Mouse (Mus musculus) MN1 (cell line): ENCODE results near the gene Mprip.

Experiments used
- DNase-seq: peaks from one replicate; pipeline ENCODE4 v3.0.0-alpha.2; 2016; ENCODE audit warnings: low spot score

Gene Mprip

DNA sequence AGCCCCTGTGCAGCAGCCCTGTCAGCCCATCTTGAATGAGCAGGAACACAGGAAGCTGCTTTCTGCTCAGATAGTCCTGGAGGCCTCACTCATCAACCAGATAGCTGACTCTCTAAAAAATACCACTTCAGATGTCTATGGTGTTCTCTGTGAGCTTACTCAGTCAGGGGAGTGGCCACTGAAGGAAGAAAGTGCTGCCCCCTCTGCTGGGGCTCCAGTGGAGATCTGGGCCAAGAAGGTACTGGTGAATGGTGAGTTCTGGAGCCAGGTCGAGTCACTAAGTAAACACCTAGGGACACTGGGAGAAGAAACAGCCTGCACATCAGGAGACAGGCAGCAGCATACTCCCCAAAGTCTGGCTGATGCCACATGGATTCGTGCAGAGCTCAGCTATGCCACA, 98.5 kb downstream of the Mprip start:
- peak; percentile 27 for DNase-seq

DNA sequence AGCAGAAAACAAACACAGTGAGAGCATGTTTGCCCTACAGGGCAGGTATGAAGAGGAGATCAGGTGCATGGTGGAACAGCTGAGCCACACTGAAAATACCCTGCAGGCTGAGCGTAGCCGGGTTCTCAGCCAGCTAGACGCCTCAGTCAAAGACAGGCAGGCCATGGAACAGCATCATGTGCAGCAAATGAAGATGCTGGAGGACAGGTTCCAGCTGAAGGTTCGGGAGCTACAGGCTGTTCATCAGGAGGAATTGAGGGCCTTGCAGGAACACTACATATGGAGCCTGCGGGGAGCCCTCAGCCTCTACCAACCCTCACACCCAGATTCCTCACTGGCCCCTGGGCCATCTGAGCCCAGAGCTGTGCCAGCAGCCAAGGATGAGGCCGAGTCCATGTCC, 99.7 kb downstream of the Mprip start:
- DNase-seq = no peak

DNA sequence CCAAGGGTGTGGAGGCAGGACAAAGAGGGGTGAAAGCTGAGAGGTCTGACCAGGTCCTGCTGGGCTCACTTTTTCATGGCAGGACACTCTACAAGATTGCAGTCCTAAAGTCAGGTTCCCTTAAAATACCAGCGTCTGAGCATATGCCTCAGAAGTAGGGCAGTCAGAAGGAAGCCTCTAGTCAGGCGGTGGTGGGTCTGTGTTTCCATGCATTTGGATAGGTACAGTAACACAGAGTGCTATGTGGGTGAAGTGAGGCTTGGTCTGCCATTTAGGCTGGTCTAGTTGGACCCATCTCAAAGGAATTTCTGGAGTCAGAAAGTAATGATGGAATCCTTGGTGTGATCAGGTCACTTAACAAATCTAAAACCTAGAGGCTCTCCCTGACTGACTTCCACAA, 108.2 kb downstream of the Mprip start:
- DNase-seq = no peak

DNA sequence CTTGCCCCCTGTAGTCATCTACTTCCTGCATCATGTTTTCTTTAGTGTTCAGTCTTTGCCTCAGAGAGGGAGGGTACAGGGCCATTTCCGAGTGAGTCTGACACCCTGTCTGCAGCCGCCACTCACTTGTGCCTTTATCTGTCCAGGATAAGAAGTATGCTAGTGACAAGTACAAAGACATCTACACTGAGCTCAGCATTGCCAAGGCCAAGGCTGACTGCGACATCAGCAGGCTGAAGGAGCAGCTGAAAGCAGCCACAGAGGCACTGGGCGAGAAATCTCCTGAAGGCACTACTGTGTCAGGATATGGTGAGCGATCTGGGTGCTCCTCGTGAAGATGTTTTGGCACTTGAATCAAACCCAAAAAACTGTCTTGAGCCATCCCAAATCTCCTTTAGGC, 108.6 kb downstream of the Mprip start:
- DNase-seq = no peak

DNA sequence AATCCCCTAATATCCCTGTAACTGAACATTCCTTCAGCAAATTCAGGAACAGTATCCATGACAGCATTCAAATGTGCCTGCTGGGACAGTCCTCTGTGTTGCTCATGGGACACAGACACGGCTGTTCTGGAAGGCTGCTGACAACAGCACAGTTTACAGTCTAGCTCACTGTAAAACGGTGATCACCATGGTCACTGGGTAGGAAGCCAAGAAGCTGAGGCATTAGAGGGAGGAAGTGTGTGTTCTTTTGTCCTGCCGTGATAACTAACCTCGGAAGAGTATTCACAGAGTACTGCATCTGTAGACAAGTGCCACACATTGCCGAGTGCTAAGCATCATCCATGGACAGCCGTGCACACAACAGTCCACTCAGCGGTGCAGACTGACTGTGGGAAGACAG, 109.6 kb downstream of the Mprip start:
- DNase-seq = no peak

DNA sequence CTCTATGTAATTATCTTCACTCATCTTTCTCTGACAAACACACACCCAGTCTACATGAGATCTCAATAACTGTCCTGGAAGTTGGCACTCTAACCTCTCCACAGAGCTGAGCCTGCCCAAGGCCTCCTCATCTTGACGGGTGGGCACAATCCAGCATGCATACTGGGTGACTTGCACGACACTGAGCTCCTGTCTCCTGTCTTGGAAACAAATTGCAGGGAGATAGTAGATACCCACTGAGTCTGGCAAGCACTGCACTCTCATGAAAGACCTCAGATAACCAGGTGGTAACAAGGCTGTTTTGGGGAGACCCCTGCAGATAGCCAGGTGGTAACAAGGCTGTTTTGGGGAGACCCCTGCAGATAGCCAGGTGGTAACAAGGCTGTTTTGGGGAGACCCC, 111.2 kb downstream of the Mprip start:
- DNase-seq = no peak

DNA sequence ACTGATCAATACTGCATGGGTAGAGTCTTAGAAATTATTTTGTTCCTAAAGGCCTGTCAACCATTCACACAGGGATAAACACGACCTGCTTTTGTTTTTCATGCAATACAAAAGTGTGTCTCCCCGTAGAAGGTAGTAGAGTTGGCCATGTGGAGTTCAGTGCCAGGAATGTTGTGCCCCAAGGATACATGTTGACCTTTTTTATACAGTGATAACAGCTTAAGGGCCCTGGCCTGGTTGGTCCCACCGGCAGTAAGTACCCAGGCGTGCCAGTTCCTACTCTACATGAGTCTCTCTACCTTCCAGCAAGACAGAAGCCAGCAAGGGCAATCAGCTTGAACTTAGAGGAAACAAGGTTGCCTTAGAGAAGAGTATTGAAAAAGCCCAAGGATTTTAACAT, 111.8 kb downstream of the Mprip start:
- no peak for DNase-seq

DNA sequence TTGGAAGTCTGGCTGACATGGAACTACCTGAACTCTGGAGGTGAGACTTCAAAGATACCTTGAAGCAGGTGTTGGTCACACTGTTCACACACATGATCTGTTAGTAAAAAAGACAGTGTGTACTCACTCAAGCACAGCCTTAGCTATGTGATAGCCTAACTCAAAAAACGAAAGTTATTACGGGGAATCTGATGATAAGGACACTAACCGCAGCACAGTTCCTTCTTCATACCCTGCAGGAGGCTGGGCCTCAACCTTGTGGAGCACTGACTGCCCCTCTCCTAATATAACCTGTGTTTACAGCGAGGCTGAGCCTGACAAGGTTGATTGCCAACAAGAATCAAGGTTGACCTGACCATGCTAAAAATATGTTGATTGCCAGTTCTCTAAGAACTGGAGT, 113.4 kb downstream of the Mprip start:
- no peak for DNase-seq

DNA sequence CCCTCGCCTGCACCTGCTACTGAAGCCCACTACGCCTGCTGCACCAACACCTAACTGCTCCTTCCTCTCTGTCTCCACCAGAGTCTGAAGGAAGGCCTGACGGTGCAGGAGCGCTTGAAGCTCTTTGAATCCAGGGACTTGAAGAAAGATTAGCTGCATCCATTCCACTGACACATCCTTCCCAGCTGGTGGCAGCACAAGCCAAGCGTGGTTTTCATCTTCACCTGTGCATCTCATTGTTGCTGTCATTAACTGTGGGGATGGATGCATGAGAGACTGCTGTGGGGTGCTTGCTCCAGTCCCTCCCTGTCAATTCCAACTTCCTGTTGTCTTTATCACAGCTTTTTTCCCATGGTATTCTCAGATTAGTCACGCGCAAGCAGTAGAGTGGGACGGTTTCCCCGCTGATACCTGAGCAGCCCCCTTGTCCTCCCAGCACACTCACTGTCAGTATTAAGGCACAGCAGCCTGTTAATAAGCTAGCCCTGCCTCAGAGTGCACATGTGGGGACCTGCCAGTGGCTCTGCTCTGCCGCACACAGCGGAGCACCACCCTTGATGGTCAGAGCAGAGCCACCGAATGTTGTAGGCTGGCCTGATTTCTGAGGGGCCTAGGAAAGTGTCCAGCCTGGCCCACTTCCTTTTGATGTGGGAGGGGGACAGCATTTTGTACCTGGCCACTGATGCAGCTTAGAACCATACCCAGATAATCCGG, 114.5 kb downstream of the Mprip start:
- DNase-seq = no peak

DNA sequence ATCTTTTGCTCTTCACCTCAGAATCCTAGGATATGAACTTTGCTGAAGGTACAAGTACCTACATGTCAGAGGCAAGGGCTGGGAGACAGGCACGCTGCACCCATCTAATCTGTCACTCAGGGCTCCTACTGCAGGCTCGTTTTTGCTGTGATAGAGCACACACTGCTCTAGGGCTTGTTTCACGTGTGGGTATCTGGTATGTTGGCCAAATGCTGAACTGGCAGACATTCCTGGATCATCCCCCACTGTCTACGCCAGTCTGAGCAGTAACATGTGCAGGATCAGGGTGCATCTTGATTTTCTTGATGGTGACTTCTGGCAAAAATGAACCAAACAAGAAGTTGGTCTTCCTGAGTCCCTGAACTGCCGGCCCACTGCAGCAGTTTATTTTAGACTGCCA, 116.2 kb downstream of the Mprip start:
- no peak for DNase-seq

DNA sequence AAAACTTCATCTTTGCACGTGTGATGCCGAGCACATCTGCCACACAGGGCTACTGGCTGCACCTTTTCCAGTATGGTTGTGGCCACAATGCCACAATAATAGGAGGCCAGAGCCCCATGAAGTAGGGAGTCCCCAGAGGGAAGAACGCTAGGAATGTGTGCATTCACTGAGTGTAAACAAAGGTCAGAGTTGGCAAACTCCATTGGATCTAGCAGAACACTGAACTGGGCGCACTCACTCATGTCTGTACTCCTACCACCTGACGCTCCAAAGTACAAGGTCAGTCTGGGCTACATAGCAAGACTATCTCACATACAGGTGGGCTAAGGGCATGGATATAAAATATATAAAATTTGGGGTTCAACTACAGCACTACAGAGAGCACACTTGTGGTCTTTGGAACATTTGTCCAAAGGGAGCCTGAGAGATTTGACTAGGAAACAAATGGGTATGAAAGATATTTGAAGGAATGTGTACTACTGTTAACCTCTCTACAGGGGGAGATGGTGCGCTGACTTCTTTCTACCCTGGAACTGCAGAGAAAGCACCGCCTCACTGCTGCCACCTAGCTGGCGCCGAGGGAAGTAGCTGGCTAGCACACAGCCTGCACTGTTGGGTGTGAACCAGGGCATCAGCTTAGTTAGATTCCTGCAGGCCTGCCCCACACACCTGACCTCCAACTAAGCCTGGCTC, 117.2 kb downstream of the Mprip start:
- peak; percentile 62 for DNase-seq

DNA sequence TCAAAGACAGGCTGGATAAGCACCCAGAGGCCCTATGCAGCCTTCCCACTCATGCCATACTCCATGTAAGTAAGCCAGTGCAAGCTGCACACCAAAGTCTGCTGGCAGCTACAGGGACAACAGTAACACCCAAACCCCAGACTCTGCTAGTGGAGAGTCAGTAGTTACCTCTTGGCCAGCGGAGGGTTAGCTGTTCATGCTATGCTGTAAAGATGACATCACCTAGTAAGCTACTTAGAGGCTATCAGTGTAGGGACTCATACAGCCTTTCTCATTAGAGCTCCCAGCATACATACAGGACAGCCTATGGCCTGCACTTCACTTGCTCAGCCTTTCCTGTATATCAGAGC, 117.7 kb downstream of the Mprip start:
- no peak for DNase-seq

DNA sequence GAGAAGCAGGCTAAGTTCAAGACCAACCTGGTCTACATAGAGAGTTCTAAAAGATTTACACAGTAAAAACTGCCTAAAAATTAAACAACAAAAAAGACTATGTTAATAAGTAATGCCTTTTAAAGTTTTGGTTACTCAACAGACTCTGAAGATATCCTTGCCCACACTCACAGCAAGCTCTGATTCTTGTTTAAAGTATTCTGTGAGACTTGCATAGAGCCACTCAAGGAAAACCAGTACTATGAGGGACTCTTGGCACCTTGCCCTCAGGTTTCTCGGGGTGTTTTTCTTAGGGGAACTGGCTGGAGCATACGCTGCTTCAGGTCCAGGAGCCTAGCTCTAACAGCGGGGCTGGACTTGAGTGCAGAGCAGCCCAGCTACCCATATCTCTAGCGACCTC, 118.3 kb downstream of the Mprip start:
- DNase-seq = no peak

DNA sequence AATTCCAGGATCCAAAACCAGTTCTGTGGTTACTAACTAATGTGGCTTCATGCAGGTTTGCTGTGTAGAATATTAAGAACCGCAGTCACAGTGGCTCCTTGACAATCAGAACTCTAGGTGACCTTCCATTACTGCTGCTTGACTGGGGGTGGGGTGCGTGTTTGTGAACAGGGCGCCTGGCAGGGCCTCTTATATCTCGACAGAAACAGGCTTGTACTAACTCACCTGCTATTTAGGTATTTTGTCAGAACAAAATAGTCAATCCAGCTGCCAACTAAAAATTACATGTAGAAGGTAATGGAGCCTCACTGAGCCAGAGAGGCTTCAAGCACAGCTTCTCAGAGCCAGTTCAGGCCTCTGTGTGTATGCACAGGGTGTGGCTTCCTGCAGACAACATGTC, 119.1 kb downstream of the Mprip start:
- DNase-seq = no peak

DNA sequence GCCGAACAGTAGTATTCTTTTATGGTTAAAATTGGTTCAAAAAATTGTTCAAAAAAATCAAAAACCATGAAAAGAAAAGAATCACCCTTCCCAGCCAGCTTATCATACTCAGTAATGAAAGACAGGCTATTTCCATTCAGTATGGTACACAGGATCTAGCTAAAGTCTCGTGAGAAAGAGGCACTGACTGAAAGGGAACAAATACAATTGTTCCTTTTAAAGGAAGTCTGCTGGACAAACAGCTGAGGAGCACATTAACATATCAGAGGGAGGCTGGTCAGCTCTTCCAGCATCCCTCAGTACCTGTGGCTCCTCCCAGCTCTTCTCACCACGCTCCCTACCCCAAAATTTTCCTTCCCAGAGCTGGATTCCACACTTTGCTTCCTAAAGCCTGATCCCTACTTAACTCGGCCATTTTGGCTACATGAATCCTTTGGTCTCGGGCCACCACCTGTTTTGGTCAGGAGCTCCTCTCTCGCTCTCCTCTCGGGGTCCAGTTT, 121.0 kb downstream of the Mprip start:
- DNase-seq = no peak

DNA sequence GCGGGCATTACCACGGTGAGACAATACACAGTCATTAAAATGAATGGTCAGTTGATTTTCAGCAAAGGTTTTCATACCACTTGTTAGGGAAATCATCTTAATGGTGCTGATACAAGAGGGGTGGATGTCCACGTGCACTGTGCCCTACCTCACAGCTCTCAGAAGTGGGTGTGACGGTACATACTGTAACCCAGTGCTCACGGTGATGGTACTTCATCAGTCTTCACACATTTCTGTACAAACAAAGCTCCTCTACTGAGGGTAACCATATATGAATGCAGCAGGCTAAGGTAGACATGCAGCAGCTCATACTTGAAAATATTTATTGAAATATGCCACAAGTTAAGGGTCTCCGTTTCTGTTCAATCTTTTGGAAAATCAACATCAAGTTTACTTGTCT, 122.5 kb downstream of the Mprip start:
- DNase-seq = no peak

DNA sequence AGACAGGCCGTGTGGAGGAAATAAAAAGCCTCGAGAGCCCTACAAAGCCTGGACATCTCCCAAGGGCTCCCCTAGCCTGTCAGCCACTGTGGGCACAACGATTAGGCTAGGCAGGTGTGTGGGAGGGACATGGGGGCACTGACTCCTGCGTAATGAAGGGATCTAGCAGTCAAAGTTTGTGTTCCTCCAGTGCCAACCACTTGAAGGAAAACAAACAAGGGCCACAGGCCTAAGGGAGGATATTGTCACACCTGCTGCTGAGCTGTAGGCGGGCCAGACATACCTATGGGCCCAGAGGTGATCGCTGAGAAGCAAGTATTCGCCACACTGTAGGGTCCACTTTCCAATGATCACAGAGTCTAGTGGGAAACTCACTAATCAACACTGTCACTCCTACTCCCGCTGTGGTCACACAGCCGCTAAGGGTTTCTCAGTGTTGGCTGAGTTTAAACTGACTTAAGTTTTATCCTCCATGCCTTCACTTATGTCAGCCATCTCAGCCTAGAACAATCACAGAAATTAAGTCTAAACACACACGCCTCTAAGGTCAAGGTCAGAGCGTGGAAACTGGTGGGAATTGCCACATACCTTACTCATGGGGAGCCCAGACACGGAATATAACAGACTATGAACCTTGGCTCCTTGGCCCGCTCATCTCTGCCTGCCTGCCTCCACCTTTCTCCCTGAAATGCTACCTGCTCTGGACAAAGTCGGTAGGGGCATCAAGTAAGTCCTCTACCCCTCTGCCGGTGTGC, 125.5 kb downstream of the Mprip start:
- no peak for DNase-seq

DNA sequence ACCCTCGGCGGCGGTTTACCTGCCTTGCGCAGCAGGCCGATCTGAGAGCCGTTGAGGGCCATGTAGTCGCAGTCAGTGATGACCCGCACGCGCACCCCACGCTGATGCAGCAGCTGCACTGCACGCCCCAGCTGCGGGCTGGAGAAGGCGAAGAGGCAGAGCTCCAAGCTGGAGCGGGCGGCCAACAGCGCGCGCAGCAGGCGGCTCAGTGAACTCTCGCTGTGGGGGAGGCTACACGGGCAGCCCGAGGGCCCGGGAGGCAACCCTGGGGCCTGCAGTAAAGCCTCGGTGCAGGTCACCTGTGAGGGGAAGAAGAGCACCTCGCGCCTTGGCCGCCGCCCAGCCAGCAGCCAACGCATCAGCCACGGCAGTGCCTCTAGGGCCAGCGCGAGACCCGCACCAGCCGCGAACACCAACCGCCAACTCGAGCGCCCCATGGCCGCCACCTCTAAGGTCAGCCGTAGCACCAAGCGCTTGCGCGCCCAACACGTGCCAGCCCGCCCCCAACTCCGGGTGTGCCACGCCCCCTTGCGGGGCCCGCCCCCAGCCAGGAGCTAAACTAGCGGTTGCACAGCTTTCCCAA, 126.2 kb downstream of the Mprip start, which contains the start of gene Pld6:
Gene Pld6 (minus strand): TSS at position 447 of the 583 bp plus-strand sequence.
- DNase-seq = peak; percentile 21

DNA sequence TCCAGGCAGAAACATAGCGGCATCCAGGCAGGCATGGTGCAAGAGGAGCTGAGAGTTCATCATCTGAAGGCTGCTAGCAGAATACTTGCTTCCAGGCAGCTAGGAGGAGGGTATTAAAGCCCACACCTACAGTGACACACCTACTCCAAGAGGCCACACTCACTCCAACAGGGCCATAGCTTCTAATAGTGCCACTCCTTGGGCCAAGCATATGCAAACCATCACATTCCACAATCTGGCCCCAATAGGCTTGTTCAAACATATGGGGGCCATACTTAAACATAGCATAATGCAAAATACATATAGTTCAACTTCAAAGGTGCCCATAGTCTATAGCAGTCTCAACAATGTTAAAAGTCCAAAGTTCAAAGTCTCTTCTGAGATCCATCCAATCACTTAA, 128.2 kb downstream of the Mprip start:
- no peak for DNase-seq

DNA sequence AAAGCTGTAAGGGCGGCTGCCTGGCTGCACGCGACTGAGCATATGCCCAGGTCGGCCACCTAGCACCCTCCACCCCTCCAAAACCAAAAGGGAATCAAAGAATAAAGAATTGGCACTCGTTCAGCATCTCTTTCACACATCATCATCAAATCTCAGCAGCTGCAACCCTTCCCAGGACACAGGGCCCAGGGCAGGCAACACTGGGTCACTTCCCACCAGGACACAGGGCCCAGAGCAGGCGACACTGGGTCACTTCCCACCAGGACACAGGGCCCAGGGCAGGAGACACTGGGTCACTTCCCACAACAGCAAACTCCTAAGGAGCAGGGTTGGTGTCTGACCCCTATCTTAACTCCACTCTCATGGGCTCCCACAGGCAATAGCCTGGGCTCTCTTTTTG, 132.3 kb downstream of the Mprip start:
- no peak for DNase-seq

DNA sequence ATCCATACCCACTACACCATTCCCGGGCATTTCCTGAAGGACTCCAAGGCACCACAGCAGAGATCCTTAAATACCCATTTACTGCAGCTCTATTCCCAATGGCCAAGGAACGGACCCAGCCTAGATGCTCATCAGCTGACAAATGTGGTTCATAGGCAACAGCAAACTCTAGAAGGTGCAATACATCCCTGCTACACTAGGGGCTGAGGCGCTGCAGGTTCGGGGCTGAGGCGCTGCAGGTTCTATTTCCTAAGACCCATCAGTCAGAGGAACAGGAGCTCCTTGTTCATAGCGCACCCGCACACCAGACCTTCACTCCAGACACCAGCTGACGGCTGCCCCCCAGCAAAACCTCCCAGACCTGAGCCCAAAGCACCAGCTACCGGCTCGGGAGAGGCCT, 139.3 kb downstream of the Mprip start:
- DNase-seq = no peak

DNA sequence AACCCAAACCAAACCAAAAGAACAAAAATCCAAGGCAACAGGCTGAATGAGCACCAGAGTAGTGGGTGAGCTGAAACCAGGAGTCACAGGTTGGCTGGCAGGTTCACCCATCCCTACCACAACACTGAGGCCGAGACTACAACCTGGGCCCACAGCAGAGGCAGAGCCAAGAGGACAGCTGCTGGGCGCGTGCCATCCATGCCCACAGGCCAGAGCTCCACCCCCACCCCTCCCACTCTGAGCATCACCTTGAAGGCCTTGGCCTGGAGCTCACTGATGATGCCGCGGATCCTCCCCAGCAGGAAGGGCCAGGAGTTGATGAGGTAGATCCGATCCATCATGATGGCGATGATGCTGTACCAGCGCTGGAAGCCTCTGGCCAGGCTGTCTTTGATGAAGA, 140.8 kb downstream of the Mprip start:
- no peak for DNase-seq

DNA sequence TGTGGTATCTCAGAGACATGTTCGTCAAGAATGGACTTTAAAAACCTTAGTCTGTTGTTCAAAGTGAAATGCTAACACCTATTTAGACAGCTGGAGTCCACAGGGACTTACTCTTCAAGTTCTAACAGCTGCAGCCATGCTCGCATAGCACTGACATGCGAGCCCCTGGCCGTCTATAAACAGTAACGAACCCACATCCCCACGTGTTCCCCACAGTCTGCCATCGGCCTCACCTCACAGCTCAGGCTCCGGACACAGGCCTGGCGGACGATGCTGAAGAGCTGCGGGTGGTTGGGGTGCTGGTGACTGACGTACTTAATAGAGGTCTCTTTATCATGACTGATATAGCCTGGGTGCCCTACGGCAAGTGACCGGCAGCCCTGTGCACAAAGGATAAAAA, 142.4 kb downstream of the Mprip start:
- DNase-seq = no peak
